Mouse (Mus musculus) olfactory bulb, adult 2 months (tissue): Measurements from ENCODE around the gene 1700001C19Rik. TPM values are rescaled to one million over a fixed set of nuclear protein-coding genes. Genes with fewer than 3 reads are reported as not detected.

Source experiments
- H3K27ac ChIP-seq: fragments of 200-500 bp; 2 replicates; pipeline ENCODE4 v1.5.1; 2012; ENCODE audit warnings: low read depth, low read length; ENCODE audit not compliant: insufficient read depth
- H3K4me1 ChIP-seq: fragments of 200-500 bp; 2 replicates; pipeline ENCODE4 v1.6.1; 2012; ENCODE audit warnings: low read length; ENCODE audit not compliant: control insufficient read depth, insufficient read depth
- H3K4me3 ChIP-seq: fragments of 200-500 bp; 2 replicates; pipeline ENCODE4 v1.5.1; 2012; ENCODE audit warnings: mild to moderate bottlenecking, low read depth, low read length, moderate library complexity; ENCODE audit not compliant: insufficient read depth
- CTCF ChIP-seq: fragments of 200-500 bp; IDR thresholded peaks from 2 replicates; pipeline ENCODE4 v1.5.1; 2012; ENCODE audit warnings: low read depth, mild to moderate bottlenecking, low read length, moderate library complexity; ENCODE audit not compliant: insufficient read depth
- POLR2A ChIP-seq: fragments of 200-500 bp; IDR thresholded peaks from 2 replicates; pipeline ENCODE4 v1.6.1; 2012; ENCODE audit warnings: mild to moderate bottlenecking, low read depth, low read length, moderate library complexity; ENCODE audit not compliant: insufficient read depth
- WGBS: fragments of 180-500 bp; shearing (Covaris S2); methylation state at CpG from one replicate; pipeline ENCODE4 v1.1.7; 2018; 5-methylcytosine and 5-hydroxymethylcytosine counted together
- polyA plus RNA-seq: library from polyadenylated mRNA; stranded (reverse); fragments of >200 nt; gene quantifications from 2 replicates; pipeline ENCODE4 v1.2.4, GENCODE M21; 2012; ENCODE audit warnings: low replicate concordance; ENCODE audit not compliant: missing spikeins, insufficient read depth, insufficient read length

Gene 1700001C19Rik
- polyA plus RNA-seq, 1 experiment, result not detected

DNA sequence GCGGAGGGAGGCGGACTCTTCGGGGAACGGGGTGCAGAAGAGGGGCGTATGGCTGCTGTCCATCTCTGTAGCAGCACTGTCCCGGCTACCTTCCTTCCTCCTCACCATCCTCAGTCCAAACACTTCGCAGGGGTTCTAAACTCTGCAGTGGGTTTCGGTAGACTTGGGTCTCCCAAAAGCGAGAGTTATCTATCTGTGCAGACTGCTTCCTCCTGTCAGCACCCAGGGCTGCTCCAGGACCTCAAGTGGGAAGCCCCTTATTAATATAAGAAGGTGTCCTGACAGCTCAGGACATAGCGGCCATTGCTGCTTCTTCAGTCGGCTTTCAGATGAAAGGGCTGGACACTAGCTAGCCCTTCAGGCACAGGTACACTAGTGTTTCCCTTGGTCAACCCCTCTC lies 27.8 kb upstream of the 1700001C19Rik start:
- H3K4me3 ChIP-seq, result no peak overlapping the region
- 89% methylated on average over 11 of the region's 11 CpGs for WGBS
- H3K27ac ChIP-seq, result no peak overlapping the region
- TF ChIP-seq POLR2A (no peak), CTCF (no peak)
- peaks cover 3% of the 10 kb centered on the region; the same call in 1 of the 2 replicates for H3K4me1 ChIP-seq

DNA sequence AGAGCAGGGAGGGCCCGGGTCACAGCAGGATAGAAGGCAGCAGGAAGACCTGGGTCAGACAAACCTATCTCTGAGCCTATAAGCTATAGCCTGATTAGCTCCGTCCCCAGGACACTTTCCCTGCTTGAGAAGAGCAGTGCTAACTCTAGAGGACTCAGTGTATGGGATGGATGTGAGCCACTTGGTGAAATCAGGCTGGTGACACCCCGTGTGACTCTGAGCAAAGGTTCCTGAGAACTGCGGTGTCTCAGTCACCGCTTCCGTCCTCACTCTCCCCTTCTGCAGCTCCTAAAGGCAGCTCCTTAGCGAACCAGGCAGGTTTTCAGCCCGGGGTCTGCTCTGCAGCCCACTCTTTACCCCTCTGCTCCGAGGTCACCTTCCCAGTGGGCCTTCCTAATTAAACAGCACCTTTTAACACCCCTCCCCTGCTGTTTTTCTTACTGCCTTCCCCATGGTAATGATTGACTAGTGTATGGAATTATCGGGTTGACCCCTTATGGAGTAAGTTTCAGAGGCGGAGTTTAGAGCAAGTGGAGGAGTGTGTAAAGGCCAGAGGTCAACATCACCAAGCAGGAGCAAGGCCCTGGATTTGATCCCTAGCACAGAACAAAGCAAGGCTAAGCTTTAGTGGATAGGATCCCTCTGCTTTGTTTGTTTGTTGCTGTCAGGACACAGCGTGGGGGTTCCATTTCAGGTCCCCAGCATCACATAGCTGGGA lies 27.2 kb upstream of the 1700001C19Rik start:
- TF ChIP-seq POLR2A (no peak), CTCF (no peak)
- 71% methylated on average over 12 of the region's 12 CpGs for WGBS
- no peak overlapping the region for H3K27ac ChIP-seq
- H3K4me3 ChIP-seq, result no peak overlapping the region
- peaks cover 3% of the 10 kb centered on the region; the same call in 1 of the 2 replicates for H3K4me1 ChIP-seq

DNA sequence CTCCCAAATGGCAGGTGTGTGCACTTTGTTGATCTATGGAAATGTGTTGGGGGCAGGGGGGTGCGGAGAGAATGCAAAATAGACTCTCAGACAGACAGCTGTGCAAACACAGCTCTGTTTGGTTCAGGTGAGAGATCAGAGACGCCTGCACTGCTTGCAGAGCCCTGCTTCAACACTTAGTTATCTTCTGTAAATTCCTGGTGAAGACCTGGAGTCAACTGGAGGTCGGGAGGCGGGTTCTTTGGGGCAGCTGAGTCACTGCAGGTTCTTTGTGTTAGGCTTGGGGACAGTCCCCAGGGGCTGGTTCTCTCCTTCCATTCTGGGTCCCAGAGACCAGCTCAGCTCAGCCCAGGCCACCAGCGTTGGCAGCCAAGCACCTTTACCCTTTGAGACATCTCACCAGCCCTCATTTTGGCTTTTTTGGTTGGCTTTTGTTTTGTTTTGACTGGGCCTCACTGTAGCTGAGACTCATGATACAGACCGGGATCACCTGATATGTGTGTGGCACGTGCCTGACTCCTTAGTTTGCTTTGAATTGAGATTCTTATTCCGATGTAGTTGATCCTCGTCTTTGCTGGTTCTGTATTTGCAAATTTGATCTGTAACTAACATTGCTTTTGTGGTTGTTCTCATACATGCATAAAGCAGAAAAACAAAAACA lies 25.7 kb upstream of the 1700001C19Rik start:
- 76% methylated on average over 9 of the region's 9 CpGs for WGBS
- no peak overlapping the region for H3K27ac ChIP-seq
- TF ChIP-seq CTCF (no peak), POLR2A (no peak)
- H3K4me1 ChIP-seq, result no peaks in the 10 kb centered on the region
- H3K4me3 ChIP-seq, result no peak overlapping the region

DNA sequence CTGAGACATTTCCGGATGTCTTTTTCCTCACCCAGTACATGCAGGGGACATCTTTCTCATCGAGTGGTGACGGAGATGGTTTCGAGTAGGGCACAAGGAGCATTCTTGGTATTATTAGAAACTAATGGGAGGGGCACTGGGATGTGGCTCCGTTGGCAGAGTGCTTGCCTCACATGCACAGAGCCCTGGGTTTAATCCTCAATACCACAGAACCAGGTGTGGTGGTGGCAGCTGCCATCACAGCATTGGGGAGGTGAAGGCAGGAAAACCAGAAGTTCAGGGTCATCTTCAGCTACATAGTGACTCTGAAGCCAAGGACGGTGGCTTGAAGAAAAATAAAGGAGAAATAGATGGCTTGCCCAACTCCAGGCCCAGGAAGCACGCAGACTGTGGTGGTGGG lies 25.0 kb upstream of the 1700001C19Rik start:
- no peak for TF ChIP-seq POLR2A
- no peak for TF ChIP-seq CTCF
- no peaks in the 10 kb centered on the region for H3K4me1 ChIP-seq
- 92% methylated on average over 7 of the region's 7 CpGs for WGBS
- no peak overlapping the region for H3K4me3 ChIP-seq
- H3K27ac ChIP-seq, result no peak overlapping the region

DNA sequence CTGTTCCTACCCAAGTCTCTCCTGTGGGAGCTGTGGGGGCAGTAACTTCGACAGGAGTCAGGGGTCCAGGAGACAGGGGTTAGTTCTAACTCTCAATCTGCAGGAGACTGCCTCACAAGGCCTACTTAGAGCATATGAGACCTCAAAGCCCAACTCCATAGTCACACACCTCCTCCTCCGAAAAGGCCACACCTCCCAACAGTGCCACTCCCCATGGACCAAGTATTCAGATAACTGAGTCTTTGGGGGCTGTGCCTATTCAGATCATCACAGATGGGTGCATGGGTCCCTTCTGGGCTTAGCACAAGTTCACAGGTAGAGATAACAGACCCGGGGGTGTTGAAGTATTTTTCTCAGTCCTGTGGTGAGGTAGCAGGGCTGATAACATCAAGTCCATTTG lies 24.5 kb upstream of the 1700001C19Rik start:
- TF ChIP-seq CTCF, result no peak
- TF ChIP-seq POLR2A, result no peak
- Histone ChIP-seq H3K4me1 (no peaks in the 10 kb centered on the region), H3K4me3 (no peak overlapping the region), H3K27ac (no peak overlapping the region)
- 79% methylated on average over 3 of the region's 3 CpGs for WGBS

DNA sequence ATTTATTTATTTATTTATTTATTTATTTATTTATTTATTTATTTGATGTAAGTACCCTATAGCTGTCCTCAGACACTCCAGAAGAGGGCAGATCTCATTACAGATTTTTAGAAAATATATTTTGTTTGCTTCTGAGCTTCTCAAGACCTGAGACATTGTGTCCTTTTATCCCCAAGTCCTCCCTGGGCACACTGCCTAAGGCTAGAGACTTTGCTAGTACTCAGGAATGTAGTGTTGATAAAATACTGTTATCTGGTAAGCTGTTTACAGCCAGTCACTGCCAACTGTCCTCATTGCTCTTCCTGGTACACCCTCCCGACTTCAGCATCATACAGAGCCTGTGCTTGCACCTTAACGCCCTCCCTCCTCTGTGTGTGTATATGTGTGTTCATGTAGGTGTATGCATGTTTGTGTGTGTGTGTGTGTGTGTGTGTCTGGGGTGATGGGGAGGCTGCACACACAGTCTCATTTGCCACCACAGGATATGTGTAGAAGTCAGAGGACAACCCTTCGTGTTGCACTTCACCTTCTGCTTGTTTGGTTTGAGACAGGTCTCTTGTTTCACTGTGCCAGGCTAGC lies 22.3 kb upstream of the 1700001C19Rik start:
- Histone ChIP-seq H3K27ac (no peak overlapping the region), H3K4me3 (no peak overlapping the region), H3K4me1 (no peaks in the 10 kb centered on the region)
- no peak for TF ChIP-seq POLR2A
- TF ChIP-seq CTCF, result no peak
- WGBS, result 78% methylated on average over 3 of the region's 3 CpGs

DNA sequence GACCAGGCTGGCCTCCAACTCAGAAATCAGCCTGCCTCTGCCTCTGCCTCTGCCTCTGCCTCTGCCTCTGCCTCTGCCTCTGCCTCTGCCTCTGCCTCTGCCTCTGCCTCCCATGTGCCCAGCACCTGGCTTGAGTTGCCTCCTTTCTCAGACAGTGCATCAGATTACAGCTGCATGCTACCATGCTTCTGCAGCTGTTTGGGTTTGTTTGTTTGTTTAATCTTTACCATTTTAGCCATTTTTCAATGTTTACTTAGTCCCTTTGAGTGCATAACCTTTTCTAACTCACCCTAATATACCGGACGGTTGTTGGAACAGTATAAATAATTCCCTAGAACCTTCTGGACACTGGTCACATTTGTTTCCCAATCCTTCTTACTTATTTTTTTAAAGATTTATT lies 21.8 kb upstream of the 1700001C19Rik start:
- no peak for TF ChIP-seq CTCF
- no peak for TF ChIP-seq POLR2A

DNA sequence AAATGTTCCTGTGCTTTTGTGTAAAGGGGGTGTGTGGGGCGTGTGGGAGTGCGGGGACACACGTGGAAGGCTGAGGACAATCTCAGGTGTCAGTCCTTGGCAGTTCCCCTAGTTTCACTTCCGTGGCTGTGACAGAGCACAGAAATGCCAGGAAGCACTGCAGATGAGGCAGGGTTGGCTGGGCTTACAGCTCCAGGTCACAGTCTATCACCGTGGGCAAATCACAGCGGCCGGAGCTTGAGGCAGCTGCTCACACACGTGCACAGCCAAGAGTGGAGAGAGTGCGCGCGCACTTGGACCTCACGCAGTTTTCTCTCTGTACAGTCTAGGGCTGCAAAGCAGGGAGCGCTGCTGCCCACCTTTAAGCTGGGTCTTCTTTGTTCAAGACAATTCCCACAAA lies 21.1 kb upstream of the 1700001C19Rik start:
- no peaks in the 10 kb centered on the region for H3K4me1 ChIP-seq
- WGBS, result 79% methylated on average over 13 of the region's 13 CpGs
- H3K27ac ChIP-seq, result no peak overlapping the region
- H3K4me3 ChIP-seq, result no peak overlapping the region
- TF ChIP-seq POLR2A, result no peak
- TF ChIP-seq CTCF, result no peak

More for the DNA sequence above, 21.8 kb upstream of the 1700001C19Rik start:
- Histone ChIP-seq H3K4me3 (no peak overlapping the region), H3K4me1 (no peaks in the 10 kb centered on the region), H3K27ac (no peak overlapping the region)
- 85% methylated on average over 2 of the region's 2 CpGs for WGBS

DNA sequence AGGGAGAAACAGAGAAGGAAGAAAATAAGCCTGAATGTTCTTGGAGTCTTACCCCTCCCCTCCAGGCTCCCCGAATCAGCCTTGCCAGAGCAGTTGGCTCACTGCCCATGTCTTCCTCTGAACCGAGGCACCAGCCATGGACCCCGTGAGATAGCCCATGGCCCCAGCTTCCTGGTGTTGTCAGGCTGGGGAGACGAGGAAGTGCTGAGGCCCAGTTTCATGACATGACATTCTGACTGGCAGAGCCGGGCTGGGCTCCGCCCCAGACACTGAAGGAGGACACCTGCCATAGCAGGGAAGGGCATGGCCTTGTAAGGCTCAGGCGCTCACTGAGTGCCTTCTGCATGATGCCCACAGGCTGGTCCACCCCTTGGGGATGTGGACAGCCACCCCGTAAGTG lies 17.5 kb upstream of the 1700001C19Rik start:
- Histone ChIP-seq H3K27ac (no peak overlapping the region), H3K4me3 (no peak overlapping the region), H3K4me1 (peaks cover 10% of the 10 kb centered on the region; the same call in 1 of the 2 replicates)
- TF ChIP-seq POLR2A (no peak), CTCF (no peak)
- 57% methylated on average over 8 of the region's 8 CpGs for WGBS
